Mouse (Mus musculus) gastrocnemius, adult 8-10 months (tissue): ENCODE data around the gene Pik3ca. TPM values are rescaled to one million over a fixed set of nuclear protein-coding genes. Genes with fewer than 3 reads are reported as not detected.

Source experiments
- DNase-seq, 2 experiments: peaks; one replicate each; pipeline ENCODE4 v3.0.0; 2022; ENCODE audit warnings: low spot score in 2 of 2
- total RNA-seq, 4 experiments: library from RNA; stranded (reverse); gene quantifications; 2 replicates each; pipeline ENCODE4 v1.2.4; 2022

Gene Pik3ca
- 10 to 100 TPM; 40.7 to 50.6 (median 45.8) TPM for total RNA-seq

GRCm38 (mm10) chr3:32397461-32398174 is at the start of gene Pik3ca:
TSS of gene Pik3ca (plus strand) at chr3:32397671.
- DNase-seq, result peak in 1 of 2 experiments; percentile 22

GRCm38 (mm10) chr3:32347881-32348280 is 49.6 kb upstream of the Pik3ca start:
- no peak for DNase-seq

- no peak for DNase-seq
These were observed 36.2 kb upstream of the Pik3ca start for GRCm38 (mm10) chr3:32361221-32361620.

DNA sequence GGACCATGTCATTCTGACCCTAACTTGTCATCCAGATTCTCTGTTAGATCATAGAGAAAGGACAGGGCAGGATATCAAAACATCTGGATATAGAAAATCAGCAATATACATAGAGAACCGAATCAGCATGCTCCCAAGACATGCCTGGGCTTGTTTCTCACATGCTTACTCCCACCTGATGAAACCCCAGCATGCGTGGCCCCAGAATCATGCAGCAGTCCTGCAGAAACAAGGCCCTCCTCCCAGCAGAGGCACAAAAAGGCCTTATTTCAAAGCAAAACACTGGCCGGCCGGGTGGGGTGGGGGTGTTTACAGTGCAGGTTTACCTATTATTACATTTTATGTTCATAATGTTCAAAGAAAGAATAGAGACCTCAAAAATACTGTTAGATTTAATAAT is 33.3 kb upstream of the Pik3ca start:
- DNase-seq, result no peak

GRCm38 (mm10) chr3:32364841-32365545 is 32.5 kb upstream of the Pik3ca start:
- no peak for DNase-seq

GRCm38 (mm10) chr3:32365546-32366245 is 31.8 kb upstream of the Pik3ca start, which contains the start of gene Zmat3:
TSS of gene Zmat3 (minus strand) at chr3:32366014.
- DNase-seq, result peak; percentile 59 to 73

GRCm38 (mm10) chr3:32366246-32366734 is 31.2 kb upstream of the Pik3ca start:
- no peak for DNase-seq

- DNase-seq, result no peak
These were observed 30.0 kb upstream of the Pik3ca start for GRCm38 (mm10) chr3:32367516-32367915.

- no peak for DNase-seq
These were observed 25.5 kb upstream of the Pik3ca start for GRCm38 (mm10) chr3:32371957-32372356.

DNA sequence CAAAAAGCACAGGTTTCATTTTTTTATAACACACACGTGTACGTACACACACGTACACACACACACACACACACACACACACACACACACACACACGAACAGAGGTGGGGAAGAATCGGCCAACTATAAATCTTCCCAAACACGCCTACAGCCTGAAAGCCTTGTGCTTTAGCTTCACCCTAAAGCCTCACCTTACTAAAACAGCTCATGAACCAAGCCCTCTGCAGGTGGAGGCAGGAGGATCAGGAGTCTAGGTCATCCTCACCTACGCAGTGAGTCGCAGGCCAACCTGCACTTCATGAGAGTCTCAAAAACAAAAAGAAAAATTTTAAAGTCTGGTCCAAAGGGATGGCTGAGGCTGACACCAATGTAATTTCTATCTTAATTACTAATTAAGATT is 25.0 kb upstream of the Pik3ca start:
- no peak for DNase-seq

- DNase-seq, result no peak
These were observed 24.2 kb upstream of the Pik3ca start for GRCm38 (mm10) chr3:32373236-32373635.

DNA sequence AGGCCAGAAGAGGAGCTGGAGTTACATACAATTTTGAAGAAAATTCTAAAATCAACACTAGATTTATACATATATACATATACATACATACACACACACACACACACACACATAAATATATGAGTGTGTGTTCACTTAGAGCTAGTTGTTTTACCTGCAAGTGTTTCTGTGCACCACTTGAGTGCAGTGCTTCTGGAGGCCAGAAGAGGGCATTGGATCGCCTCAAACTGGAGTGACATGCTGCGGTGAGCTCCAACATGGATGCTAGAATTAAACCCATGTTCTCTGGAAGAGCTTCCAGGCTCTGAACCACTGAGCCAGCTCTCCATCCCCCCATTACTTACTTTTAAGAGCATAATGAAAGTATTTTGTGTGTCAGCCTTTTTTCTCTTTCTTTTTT is 17.6 kb upstream of the Pik3ca start:
- no peak for DNase-seq

GRCm38 (mm10) chr3:32381556-32381955 is 15.9 kb upstream of the Pik3ca start:
- DNase-seq, result no peak

DNA sequence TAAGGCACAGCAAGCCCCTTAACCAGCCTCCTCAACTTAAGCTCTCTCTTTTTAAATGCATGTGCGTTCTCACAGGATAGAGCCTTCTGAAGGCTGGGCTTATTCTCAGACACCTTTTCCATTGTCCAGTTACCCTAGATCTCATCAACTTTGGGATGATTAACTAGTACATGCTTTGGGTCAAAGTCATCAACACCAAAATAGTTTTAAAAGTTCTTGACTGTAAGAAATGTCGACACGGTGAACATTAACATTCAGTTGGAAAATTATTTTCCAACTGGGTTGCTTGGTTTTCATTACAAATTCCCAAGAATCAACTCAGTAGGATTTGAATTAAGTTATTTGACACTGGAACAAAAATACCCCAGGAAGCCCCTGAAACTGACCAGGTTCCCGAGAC is 4.6 kb upstream of the Pik3ca start:
- no peak for DNase-seq

GRCm38 (mm10) chr3:32393986-32394385 is 3.5 kb upstream of the Pik3ca start:
- DNase-seq, result no peak

DNA sequence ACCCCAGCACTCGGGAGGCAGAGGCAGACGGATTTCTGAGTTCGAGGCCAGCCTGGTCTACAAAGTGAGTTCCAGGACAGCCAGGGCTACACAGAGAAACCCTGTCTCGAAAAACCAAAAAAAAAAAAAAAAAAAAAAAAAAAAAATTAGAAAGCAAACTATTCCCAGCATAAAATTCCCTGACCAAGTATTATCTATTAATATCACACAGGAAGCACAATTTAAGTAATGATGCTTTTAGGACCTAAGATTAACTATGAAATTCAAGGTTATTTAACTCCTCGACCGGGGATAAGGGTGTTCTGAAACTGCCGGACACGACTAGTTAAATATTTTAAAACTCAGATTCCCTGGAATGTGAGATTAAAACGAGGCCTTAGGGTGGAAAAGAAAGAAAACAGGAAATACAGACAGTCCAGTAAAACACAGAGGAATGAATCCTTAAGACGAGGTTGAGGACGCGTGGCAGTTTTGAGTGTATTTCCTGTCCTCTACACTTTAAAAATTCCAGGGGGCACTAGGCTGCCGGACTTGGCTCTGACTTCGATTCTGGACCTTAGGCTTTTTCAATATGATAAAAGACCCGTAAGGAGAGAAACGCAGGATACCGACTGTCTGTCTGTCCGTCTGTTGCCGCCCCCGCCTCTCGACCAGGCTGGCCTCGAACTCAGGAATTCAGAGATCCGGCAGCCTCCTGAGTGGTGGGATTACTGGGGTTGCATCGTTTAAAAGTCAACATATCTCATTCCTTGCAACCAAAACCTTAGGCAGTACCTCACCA is 1.5 kb upstream of the Pik3ca start:
- DNase-seq, result peak in 1 of 2 experiments; percentile 18

GRCm38 (mm10) chr3:32396794-32397460 is 544 bp upstream of the Pik3ca start:
- DNase-seq, result peak; percentile 94 to 96

- DNase-seq, result no peak
These were observed 686 bp downstream of the Pik3ca start for GRCm38 (mm10) chr3:32398175-32398538.

GRCm38 (mm10) chr3:32398623-32399022 is 1.2 kb downstream of the Pik3ca start:
- no peak for DNase-seq

DNA sequence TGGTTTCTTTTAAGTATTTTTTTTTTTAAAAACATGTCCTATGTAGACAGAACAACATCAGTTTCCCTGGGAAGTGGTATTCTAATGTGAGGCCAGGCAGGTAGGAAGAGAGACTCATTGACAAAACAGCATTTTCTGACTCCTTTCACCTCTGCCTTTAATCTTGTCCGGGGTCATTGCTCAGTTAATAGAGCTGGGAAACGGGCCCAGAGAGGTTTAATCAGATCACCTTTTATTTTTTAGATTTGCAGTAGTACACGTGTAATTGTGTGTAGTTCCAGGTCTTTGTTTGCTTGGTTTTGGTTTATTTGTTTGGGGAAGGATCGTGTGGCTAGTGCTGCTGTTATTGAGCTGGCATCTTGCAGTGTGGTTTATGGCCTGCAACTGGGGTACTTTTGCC is 1.9 kb downstream of the Pik3ca start:
- no peak for DNase-seq

- DNase-seq, result no peak
These were observed 2.5 kb downstream of the Pik3ca start for GRCm38 (mm10) chr3:32399931-32400330.
